Mouse (Mus musculus) forebrain, embryonic 16.5 days (tissue): ENCODE data around the gene Atxn10. TPM values are rescaled to one million over a fixed set of nuclear protein-coding genes. Genes with fewer than 3 reads are reported as not detected.

Experiments used
- ATAC-seq: fragments of 200-750 bp; cut with Nextera tagmentation; 2 replicates; pipeline ENCODE4 v1.8.0; 2017; ENCODE audit warnings: mild to moderate bottlenecking, moderate library complexity
- H3K27ac ChIP-seq: fragments of 300-500 bp; sonication (generic); 2 replicates; pipeline ENCODE4 v1.5.1; 2014; ENCODE audit warnings: low read length, control low read depth
- H3K27me3 ChIP-seq: fragments of 300-500 bp; sonication (generic); replicated peaks from 2 replicates; pipeline ENCODE4 v1.6.1; 2014; ENCODE audit warnings: low read length; ENCODE audit not compliant: control insufficient read depth, insufficient read depth
- H3K36me3 ChIP-seq: fragments of 300-500 bp; sonication (generic); 2 replicates; pipeline ENCODE4 v1.6.1; 2014; ENCODE audit not compliant: control insufficient read depth, insufficient read depth
- H3K4me1 ChIP-seq: fragments of 300-500 bp; sonication (generic); replicated peaks from 2 replicates; pipeline ENCODE4 v1.6.1; 2014; ENCODE audit warnings: low read length; ENCODE audit not compliant: control insufficient read depth, insufficient read depth
- H3K4me2 ChIP-seq: fragments of 300-500 bp; sonication (generic); 2 replicates; pipeline ENCODE4 v1.6.1; 2014; ENCODE audit warnings: mild to moderate bottlenecking, low read length, control low read depth
- H3K4me3 ChIP-seq: fragments of 300-500 bp; sonication (generic); replicated peaks from 2 replicates; pipeline ENCODE4 v1.5.1; 2014; ENCODE audit warnings: mild to moderate bottlenecking, low read length, control low read depth
- H3K9ac ChIP-seq: fragments of 300-500 bp; sonication (generic); replicated peaks from 2 replicates; pipeline ENCODE4 v1.6.1; 2014; ENCODE audit warnings: low read depth, low read length, control low read depth
- H3K9me3 ChIP-seq: fragments of 300-500 bp; sonication (generic); 2 replicates; pipeline ENCODE4 v1.6.1; 2016; ENCODE audit warnings: low read length; ENCODE audit not compliant: control insufficient read depth
- WGBS: fragments of 180-500 bp; shearing (Covaris S2); extraction: QIAGEN DNeasy Blood & Tissue Kit; methylation state at CpG from one replicate; pipeline ENCODE4 v1.1.7; 2014; 5-methylcytosine and 5-hydroxymethylcytosine counted together
- polyA plus RNA-seq: library from polyadenylated mRNA; unstranded; fragments of >200 nt; fragmentation: Nextera tagmentation; extraction: Ambion mirVana; gene quantifications from 2 replicates; pipeline ENCODE4 v1.2.1, GENCODE M21; 2015

Gene Atxn10
- polyA plus RNA-seq, 1 experiment from 2014 or later: 531 TPM

- Histone ChIP-seq H3K4me2 (no peak overlapping the region), H3K9ac (no peak overlapping the region), H3K9me3 (no peaks in the 10 kb centered on the region), H3K4me1 (0 out of 2 replicates have a peak, but pooled peaks cover 3% of the 10 kb centered on the region), H3K27ac (no peak overlapping the region), H3K27me3 (no peaks in the 10 kb centered on the region), H3K4me3 (no peak overlapping the region), H3K36me3 (no peaks in the 10 kb centered on the region)
- ATAC-seq: no peak
- WGBS: 95% methylated on average over 2 of the region's 2 CpGs
These were observed 28.9 kb upstream of the Atxn10 start for GRCm38 (mm10) chr15:85307061-85307660.

DNA sequence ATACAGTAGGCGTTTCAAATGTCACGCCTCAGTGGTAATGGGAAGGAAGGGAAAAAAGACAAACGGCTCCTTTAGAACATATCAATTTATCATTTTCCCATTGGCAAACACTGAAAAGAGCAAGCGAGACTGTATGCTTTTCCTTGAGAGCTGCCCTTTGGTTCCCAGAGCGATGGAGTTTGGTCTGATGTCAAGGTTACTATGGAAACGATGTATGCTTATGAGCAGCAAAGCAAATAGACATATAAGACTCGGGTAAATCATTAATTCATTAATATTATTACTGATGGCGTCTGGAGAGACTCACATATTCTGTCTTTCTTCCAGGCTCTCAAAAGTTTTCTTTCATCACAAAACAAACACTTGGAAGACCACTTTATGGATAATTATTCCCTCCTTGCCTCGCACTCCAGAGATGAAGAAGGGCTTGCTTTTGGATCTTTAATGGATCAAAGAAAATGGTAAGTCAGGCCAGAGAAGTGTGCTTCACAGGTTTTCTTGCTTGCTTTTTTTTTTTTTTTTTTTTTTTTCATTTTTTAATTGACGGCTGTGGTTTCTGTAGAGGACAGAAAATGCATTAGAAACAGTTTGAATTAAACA lies 24.9 kb upstream of the Atxn10 start:
- Histone ChIP-seq H3K4me1 (peaks cover 8% of the 10 kb centered on the region; the same call in 1 of the 2 replicates), H3K27ac (no peak overlapping the region), H3K36me3 (no peaks in the 10 kb centered on the region), H3K4me2 (no peak overlapping the region), H3K9me3 (no peaks in the 10 kb centered on the region), H3K4me3 (no peak overlapping the region), H3K9ac (no peak overlapping the region), H3K27me3 (no peaks in the 10 kb centered on the region)
- 64% methylated on average over 10 of the region's 10 CpGs for WGBS
- no peak for ATAC-seq

DNA sequence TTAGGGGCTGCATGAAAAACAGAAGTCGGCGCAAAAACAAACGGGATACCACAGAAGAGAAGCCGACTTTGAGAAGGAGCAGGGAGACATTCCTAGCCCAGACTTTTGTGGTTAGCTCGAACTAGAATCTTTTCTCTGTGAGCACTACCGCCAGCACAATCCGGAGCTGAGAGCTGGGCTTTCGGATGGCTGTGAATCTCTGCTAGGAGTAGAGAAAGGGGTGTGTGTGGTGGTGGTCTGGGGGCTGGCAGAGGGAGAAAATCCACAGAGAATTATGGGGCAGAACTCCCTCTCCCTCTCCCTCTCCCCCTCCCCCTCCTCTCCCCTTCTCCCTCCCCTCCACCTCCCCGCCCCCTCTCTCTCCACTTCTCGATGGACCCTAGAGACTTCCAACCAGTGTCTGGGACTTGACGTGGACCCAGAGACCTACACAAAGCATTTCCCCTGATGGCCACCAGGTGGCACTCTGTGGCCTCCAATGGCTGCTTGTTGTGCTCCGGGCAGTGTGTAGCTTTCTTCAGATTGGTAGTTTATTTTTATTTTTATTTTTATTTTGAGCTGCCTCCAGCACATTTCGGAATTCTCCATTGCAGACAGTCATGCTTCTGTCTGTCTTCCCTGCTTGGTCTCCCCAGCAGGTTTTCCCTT lies 20.5 kb upstream of the Atxn10 start:
- ATAC-seq: peak; percentile 78

DNA sequence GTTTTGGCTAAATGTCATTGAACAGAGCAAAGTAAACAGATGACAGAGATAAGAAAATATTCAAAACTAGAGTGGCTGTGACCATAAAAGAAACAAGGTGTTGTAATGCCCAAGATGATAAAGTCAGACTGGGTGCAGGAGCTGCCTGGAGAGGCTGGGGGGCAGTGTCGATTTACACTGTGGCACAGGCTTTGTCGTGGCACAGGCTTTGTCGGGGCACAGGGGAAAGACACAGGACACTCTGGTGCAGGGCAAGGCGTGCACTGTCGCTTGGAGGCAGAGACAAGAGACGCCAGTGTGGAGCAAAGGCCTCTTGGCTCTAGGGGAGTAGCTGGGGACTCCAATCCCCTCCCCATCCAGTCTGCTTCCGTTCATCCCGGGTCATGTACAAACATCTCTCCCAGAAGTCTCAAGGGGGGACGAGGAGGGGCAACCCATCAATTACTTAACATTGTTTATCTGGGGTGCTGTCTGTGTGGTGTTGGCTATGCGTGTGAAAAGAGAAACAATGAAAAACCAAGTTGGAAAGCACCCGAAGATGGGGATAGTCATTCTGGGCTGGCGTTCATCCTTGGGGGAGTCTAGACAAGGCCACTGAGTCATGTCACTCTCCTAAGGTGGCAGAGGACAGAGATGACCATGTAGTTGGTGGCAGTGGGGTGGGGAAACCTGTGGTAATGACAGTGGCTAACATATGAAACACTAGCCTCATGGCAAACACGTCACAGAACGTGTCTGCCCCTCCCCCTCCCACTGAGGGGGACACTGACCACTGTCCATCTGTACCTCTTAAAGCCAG lies 19.5 kb upstream of the Atxn10 start:
- ATAC-seq: no peak
- peaks cover 5% of the 10 kb centered on the region; the same call in 1 of the 2 replicates for H3K4me1 ChIP-seq
- WGBS: 55% methylated on average over 14 of the region's 14 CpGs
- H3K9ac ChIP-seq: no peak overlapping the region
- no peaks in the 10 kb centered on the region for H3K9me3 ChIP-seq
- no peaks in the 10 kb centered on the region for H3K36me3 ChIP-seq
- no peaks in the 10 kb centered on the region for H3K27me3 ChIP-seq
- H3K27ac ChIP-seq: no peak overlapping the region
- H3K4me3 ChIP-seq: no peak overlapping the region
- no peak overlapping the region for H3K4me2 ChIP-seq

More for the DNA sequence above, 20.5 kb upstream of the Atxn10 start:
- Histone ChIP-seq H3K36me3 (no peaks in the 10 kb centered on the region), H3K27me3 (no peaks in the 10 kb centered on the region), H3K9ac (no peak overlapping the region), H3K27ac (no peak overlapping the region; the same call in 1 of the 2 replicates), H3K9me3 (no peaks in the 10 kb centered on the region), H3K4me3 (no peak overlapping the region), H3K4me1 (peaks cover 8% of the 10 kb centered on the region; the same call in 1 of the 2 replicates), H3K4me2 (no peak overlapping the region)
- 33% methylated on average over 11 of the region's 13 CpGs for WGBS

DNA sequence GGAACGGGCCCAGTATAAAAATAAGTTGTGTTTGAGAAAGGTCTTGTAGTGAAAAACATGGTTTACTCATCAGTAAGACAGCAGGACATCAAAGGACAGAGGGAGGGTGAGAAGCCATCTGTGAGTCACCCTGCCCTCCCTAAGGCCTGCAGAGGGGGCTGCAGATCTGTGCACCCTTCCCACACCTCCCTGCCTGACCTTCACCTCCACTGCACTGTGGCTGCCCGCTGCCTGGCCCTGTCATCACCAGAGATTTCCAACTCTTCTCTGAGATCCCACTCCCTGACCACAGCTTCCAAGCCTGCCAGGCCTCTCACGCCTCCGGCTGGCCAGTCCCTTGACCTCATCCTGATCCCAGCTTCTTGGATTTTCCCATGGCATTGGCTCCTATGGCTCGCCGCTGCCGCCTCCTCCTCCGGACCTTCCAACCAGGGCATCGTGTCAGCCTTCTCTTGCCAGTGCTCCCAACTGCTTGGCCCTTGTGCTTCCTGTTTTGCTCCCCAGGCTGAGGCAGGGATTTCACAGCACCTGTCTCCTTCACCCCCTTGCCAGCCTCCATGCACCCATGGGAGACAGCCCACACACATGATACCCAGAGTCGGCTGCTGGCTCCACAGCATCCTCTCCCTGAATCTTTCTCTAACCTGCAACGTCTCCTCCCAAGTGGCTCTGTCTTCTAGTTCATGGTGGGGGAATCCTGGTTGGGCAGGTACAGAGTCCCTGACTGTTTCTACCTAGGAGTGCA lies 15.9 kb upstream of the Atxn10 start:
- no peaks in the 10 kb centered on the region for H3K27me3 ChIP-seq
- 88% methylated on average over 11 of the region's 11 CpGs for WGBS
- no peak overlapping the region for H3K27ac ChIP-seq
- H3K9ac ChIP-seq: no peak overlapping the region
- no peak for ATAC-seq
- H3K4me1 ChIP-seq: 0 out of 2 replicates have a peak, but pooled peaks cover 4% of the 10 kb centered on the region
- no peak overlapping the region for H3K4me2 ChIP-seq
- no peaks in the 10 kb centered on the region for H3K36me3 ChIP-seq
- H3K9me3 ChIP-seq: no peaks in the 10 kb centered on the region
- no peak overlapping the region for H3K4me3 ChIP-seq

- H3K9me3 ChIP-seq: no peaks in the 10 kb centered on the region
- H3K27me3 ChIP-seq: no peaks in the 10 kb centered on the region
- H3K27ac ChIP-seq: no peak overlapping the region
- H3K9ac ChIP-seq: no peak overlapping the region
- no peak overlapping the region for H3K4me2 ChIP-seq
- H3K36me3 ChIP-seq: no peaks in the 10 kb centered on the region
- ATAC-seq: no peak
- 86% methylated on average over 4 of the region's 4 CpGs for WGBS
- no peak overlapping the region for H3K4me3 ChIP-seq
- no peaks in the 10 kb centered on the region for H3K4me1 ChIP-seq
These were observed 12.8 kb upstream of the Atxn10 start for GRCm38 (mm10) chr15:85323214-85323613.

DNA sequence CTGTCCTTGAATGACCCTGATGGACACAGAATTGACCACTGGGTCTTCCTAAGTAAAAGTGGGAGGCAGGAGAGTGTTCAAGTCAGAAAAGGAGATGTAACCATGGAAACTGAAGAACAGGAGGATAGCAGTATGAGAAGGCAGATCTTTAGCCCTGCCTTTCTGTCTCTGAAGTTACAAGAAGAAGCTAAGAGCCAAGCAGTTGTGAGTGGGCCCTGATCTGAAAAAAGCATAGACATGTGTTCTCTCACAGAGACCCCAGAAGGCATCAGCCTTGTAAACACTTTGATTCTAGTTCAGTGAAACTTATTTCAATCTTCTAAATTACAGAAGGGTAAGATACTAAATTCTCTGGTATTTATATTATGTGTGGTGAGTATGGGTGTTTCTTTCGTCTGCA lies 11.6 kb upstream of the Atxn10 start:
- no peak for ATAC-seq
- Histone ChIP-seq H3K9me3 (no peaks in the 10 kb centered on the region), H3K4me1 (no peaks in the 10 kb centered on the region), H3K9ac (no peak overlapping the region), H3K36me3 (no peaks in the 10 kb centered on the region), H3K27me3 (no peaks in the 10 kb centered on the region), H3K27ac (no peak overlapping the region), H3K4me2 (no peak overlapping the region), H3K4me3 (no peak overlapping the region)
- 94% methylated on average over 1 of the region's 1 CpGs for WGBS

DNA sequence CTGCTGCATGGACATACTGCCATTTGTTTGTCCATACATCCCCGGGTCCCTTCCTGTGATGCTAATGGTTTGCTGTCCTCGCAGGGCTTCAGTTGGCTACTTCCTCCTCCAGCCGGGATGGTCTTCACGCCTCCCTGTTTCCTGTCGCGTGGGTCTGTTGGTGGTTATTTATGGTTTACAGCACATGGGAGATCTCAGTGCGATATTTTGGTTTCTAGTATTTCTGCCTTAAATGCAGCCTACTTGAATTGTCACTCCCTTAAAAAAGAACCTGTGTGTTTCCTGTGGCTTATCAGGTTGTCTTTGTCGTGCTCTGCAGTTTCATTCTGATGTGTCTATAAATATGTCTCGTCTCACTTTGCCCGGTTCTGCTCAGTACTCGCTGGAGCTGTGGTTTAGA lies 8.2 kb upstream of the Atxn10 start:
- no peak overlapping the region for H3K4me2 ChIP-seq
- H3K4me1 ChIP-seq: no peaks in the 10 kb centered on the region
- no peak for ATAC-seq
- H3K9me3 ChIP-seq: no peaks in the 10 kb centered on the region
- no peaks in the 10 kb centered on the region for H3K36me3 ChIP-seq
- H3K27ac ChIP-seq: no peak overlapping the region
- 75% methylated on average over 11 of the region's 11 CpGs for WGBS
- no peak overlapping the region for H3K4me3 ChIP-seq
- no peaks in the 10 kb centered on the region for H3K27me3 ChIP-seq
- no peak overlapping the region for H3K9ac ChIP-seq
